Mouse (Mus musculus) ovary, adult 18-20 months (tissue): ENCODE measurements around the gene Coro1c.

Source experiments
- DNase-seq: peaks from one replicate; pipeline ENCODE4 v3.0.0; 2022; ENCODE audit warnings: low spot score, mixed read lengths

Gene Coro1c

GRCm38 (mm10) chr5:113908592-113909441 lies at the start of gene Coro1c:
Gene Coro1c (minus strand): TSS chr5:113908758.
- DNase-seq: peak; percentile 94

- DNase-seq: no peak
These were observed 48.0 kb upstream of the Coro1c start for GRCm38 (mm10) chr5:113956510-113956909.

DNA sequence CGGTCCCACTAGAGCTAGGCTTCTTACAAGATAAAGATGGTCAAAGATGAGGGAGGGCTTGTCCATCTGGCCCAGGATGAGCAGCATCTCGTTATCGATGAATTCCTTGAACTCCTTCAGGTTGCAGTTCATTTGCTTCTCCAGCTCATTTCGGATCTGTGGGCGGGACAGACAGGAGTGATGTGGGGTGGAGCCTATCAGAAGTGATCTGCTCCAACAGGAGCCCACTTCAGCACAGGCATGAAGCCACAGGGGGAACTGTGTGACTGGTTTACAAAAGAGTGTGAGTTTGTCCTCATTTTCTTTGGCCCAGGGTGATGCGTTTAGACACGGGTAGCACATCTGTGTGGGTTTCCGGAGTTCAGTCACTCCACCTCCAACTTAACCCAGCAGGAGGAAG lies 47.1 kb upstream of the Coro1c start:
- DNase-seq: no peak

- DNase-seq: no peak
These were observed 46.7 kb upstream of the Coro1c start for GRCm38 (mm10) chr5:113955281-113955680.

- peak; percentile 58 for DNase-seq
These were observed 45.9 kb upstream of the Coro1c start for GRCm38 (mm10) chr5:113954421-113954820.

DNA sequence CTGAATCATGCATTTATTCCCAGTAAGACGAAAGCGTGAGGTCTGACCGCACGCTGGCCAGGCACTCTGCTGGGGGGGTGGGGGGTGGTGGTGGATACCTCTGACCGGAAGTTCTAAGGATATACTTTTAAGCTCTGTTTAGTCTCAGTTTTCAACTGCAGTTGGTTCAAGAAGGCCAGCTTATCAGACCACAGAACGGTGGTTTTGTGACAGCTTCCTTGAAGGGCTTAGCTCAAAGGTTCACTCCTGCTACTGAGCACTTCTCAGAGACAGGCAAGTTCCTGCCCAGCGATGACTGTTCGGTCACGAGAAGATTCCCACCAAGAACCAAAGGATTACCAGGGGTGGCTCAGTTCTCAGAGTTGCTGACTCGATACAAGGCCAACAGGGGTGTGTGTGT lies 44.0 kb upstream of the Coro1c start:
- no peak for DNase-seq

- peak; percentile 61 for DNase-seq
These were observed 43.1 kb upstream of the Coro1c start for GRCm38 (mm10) chr5:113951693-113952071.

GRCm38 (mm10) chr5:113950786-113951692 lies 42.5 kb upstream of the Coro1c start:
- DNase-seq: no peak

DNA sequence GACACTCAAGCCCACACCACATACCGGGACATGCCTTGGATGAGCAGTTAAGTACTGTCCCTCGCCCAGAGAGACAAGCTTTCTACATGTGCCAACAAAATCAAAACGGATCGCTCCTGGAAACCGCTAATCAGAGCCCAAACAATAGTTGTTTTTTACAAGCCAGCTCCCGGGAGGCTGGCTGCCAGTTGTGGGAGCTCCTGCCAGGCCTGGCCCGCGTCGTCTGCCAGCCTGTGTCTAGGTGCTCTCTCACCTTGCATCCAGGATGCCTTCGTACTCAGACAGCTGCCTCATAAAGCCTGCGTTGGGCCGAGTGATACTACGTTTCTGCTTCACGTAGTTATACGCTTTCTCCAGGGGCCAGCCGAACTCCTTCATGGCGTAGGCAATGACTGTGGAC lies 41.6 kb upstream of the Coro1c start:
- DNase-seq: no peak

- DNase-seq: no peak
These were observed 38.7 kb upstream of the Coro1c start for GRCm38 (mm10) chr5:113947280-113947679.

GRCm38 (mm10) chr5:113945126-113945525 lies 36.6 kb upstream of the Coro1c start:
- DNase-seq: no peak

DNA sequence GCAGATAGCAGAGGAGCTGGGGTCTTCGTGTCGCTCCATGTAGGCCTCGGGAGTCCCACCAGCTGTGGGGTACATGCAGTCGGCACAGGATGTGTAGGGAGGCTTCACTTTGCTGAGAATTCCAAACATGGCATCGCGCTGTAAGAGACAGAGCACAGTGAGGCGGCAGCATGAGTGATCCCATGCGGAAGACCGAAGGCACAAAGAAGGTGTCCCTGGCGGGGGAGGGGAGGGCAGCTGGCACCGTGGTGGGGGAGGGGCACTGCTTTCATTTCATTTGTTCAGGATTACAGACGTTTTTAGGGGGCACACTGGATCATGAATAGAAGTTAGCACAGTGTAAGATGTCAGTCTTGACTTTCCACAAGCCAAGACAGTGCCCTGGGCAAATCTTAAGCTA lies 34.8 kb upstream of the Coro1c start:
- DNase-seq: no peak

GRCm38 (mm10) chr5:113942580-113942979 lies 34.0 kb upstream of the Coro1c start:
- no peak for DNase-seq

DNA sequence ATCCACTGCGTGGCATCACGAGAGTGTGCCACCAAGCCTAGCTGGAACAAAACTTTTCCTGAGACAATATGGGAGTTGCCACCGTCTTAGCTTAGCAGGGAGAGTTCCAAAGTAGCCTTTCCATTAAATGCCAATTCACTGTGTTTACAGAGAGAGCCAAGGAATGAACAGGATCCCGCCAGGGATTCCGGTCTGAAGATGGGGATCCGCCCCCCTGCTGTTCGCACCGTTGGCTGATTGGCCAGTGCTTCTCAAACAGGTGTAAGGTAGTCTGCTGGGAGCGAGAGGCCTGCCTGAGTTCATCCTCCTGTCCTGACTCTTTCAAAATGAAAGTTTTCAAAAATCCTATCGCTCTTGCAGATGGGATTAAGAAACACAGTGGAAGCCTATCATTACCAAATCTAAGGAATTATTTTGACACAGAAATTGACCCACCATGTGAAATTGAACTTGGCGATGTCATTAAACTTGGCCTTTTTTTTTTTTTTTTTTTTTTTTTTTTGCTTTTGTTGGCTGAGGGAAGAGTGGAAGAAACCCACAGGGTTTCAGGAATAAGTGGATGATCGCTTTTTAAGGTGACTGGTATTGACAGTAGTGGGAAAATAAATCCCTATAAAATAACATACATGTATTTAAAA lies 30.8 kb upstream of the Coro1c start:
- DNase-seq: no peak

- no peak for DNase-seq
These were observed 29.1 kb upstream of the Coro1c start for GRCm38 (mm10) chr5:113937650-113938049.

DNA sequence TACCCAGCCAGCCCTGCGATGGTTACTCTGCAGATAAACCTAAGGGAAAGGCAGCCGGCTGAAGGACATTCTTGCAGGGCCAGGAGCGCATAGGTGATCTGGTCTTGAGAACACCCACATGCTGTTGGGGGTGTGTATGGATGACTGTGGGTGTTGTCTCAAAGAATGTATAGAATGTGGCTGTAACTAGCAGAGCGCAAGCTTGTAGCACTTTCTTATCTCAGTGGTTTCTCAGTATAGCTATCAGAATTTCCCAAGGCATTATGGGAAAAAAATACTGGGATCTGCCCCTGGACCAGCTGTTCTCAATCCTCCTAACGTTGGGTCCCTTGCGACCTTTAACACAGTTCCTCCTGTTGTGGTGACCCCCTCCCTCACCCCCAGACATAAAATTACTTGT lies 25.3 kb upstream of the Coro1c start:
- DNase-seq: no peak

- DNase-seq: no peak
These were observed 24.9 kb upstream of the Coro1c start for GRCm38 (mm10) chr5:113933480-113933879.

DNA sequence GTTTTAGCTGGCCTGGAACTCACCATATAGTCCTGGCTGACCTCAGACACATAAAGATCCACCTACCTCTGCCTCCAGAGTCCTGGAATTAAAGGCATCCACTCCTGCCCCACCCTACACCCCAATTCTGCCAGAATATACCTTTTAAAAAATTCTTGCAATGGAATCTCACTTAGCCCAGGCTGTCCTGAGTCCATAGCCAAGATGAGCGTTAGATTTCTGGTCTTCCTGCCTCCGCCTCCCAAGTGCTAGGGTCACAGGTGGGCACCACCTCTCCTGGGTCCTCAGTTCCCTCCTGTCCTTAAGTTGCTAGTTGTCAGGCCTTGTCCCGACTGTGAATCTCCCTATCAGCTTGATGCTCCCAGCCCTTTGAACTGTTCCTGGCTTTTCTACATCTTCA lies 23.8 kb upstream of the Coro1c start:
- no peak for DNase-seq

DNA sequence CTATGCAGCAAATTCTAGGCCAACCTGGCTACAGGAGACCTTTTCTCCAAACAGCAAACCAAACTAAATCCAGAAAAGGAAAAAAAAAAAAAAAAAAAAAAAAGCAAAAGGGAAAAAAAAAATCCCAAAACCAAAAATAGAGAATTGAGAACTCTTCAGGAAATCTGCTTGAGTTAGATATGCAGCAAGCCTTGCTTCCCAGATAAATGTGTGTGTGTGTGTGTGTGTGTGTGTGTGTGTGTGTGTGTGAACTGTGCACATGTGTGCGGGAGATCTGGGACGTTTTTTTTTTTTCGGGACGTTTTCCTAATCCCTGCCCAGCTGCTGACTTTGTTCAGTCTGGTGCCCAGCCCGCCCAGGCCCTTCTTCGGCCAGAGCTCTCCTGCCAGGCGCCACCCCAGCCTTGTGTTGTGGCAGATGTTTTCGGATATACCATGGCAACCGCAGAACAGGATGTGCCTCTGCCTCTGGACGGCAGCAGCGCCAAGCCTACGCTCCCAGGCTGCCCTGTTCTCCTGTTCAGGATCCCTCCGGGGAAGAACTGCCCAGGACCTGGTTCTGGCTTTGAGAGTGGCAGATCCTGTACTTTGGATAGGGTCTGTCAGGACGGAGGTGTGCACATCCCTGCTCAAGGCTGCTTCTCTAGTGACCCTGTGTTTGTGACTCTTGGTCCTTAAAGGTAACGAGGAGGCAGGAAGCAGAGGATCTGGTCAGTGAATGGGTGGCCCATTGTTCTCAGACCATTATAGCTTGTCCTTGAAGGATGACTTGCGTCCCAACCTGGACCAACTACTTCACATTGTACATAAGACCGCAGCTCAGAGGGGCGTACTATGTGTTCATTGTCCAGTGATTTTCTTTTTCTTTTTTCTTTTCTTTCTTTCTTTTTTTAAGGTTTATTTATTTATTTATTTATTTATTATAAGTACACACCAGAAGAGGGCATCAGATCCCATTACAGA lies 22.4 kb upstream of the Coro1c start:
- peak; percentile 55 for DNase-seq

DNA sequence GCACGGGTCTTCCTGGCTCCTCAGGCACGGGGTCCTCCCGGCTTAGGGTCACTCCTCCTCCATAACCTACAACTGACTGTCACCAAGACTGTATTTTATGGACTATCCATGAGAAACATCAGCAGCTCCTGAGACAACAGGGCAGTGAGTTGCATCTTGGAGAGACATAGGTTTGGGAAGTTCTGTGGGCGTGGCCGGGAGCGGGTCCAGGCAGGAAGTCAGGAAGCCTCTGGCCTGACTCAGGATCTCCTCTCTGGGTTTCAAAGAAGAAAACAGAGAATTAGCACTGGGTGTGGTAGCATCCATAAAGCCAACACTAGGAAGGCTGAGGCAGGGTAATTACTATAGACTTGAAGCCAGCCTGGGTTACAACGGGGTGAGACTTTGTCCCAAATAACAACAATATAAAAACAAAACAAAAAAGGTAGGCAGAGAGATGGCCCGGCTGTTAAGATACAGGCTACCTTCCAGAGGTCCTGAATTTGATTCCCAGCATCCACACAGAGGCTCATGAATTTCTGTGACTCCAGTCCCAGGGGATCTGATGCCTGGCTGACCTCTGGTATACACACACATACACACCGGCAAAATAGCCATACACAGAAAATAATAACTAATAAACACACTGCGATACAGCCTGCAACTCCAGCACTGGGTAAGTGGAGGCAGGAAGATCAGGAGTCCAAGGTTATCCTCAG lies 21.5 kb upstream of the Coro1c start:
- DNase-seq: no peak

GRCm38 (mm10) chr5:113929526-113929925 lies 21.0 kb upstream of the Coro1c start:
- DNase-seq: no peak
